ENCODE assay signal across 8 mouse cellular contexts in the genomic region with DNA sequence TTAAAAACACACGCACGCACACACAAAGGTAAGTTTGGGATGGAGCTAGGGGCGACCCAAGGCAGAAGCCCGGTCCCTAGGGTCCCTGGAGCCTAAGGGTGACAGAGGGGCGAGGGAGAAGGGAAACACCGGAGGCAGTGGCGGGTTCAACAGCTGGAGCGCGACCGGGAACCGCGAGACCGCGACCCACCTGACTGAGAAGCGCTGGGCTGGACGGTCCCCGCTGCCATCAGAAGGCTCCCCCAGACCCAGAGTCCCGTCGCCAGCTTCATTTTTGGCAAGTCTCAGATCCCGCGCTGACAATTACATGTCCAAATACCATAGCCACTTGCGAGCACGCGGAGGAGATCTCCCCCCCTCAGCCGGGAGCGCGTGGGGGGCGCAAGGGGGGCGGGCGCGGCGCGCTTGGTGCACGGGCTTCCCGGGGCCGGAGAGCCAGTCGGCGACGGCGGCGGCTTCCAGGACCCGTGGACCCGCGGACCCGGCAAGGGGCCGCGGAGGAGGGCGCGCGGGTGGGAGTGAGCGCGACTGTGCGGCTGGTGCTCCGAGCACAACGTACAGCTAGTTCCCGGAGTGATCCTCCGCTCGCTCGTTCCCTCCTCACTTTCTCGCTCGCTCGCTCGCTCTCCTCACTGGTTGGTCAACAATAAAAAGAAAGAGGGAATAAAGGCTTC. TPM values are rescaled to one million over a fixed set of nuclear protein-coding genes. Genes with fewer than 3 reads are reported as not detected.
DNase-seq lines count a peak whose midpoint lies in the region; ATAC-seq and TF ChIP-seq lines count a peak whose summit lies in the region.

A gene (minus strand): TSS at position 575 of the 674 bp plus-strand sequence.

- no peaks in the 10 kb centered on the region for H3K9me3 ChIP-seq in megakaryocyte, embryonic 14.5 days
- H3K9me3 ChIP-seq in heart, postnatal 0 days (replicated peaks; ENCODE audit: control insufficient read depth, low read length), result no peaks in the 10 kb centered on the region
- no peaks in the 10 kb centered on the region for H3K9me3 ChIP-seq in liver, postnatal 0 days (ENCODE audit: low read length)

- WGBS in heart, postnatal 0 days, result under 1% methylated on average over 53 of the region's 63 CpGs
- 1% methylated on average over 56 of the region's 63 CpGs for WGBS in liver, postnatal 0 days (ENCODE audit: insufficient replicate concordance)

- H3K4me3 ChIP-seq in megakaryocyte, embryonic 14.5 days (replicated peaks), result peak within 1 kb of the TSS; percentile 91
- peak within 1 kb of the TSS; percentile 65 for H3K4me3 ChIP-seq in heart, postnatal 0 days (ENCODE audit: low read depth, low read length)
- peak within 1 kb of the TSS; percentile 47 for H3K4me3 ChIP-seq in liver, postnatal 0 days (ENCODE audit: low read depth, low read length)

- no peak for TF ChIP-seq EP300 in heart, postnatal 0 days (IDR thresholded peaks at IDR 0.05; ENCODE audit: low read depth)
- no peak for TF ChIP-seq EP300 in liver, postnatal 0 days (IDR thresholded peaks at IDR 0.05; ENCODE audit: low read depth)

- peaks cover 27% of the 10 kb centered on the region for H3K4me1 ChIP-seq in megakaryocyte, embryonic 14.5 days
- H3K4me1 ChIP-seq in heart, postnatal 0 days (ENCODE audit: control insufficient read depth, insufficient read depth), result 0 out of 2 replicates have a peak, but pooled peaks cover 5% of the 10 kb centered on the region
- peaks cover 24% of the 10 kb centered on the region; the same call in 1 of the 2 replicates for H3K4me1 ChIP-seq in liver, postnatal 0 days (ENCODE audit: insufficient read depth)

- H3K4me2 ChIP-seq in heart, postnatal 0 days (ENCODE audit: low read depth, low read length), result peak within 1 kb of the TSS; percentile 76
- H3K4me2 ChIP-seq in liver, postnatal 0 days (ENCODE audit: low read depth, low read length), result peak within 1 kb of the TSS; percentile 79

- H3K27me3 ChIP-seq in megakaryocyte, embryonic 14.5 days (replicated peaks), result peaks cover 58% of the 10 kb centered on the region
- no peaks in the 10 kb centered on the region for H3K27me3 ChIP-seq in heart, postnatal 0 days (ENCODE audit: control insufficient read depth, insufficient read depth, low read length)
- peaks cover 55% of the 10 kb centered on the region for H3K27me3 ChIP-seq in liver, postnatal 0 days (ENCODE audit: insufficient read depth, low read length)

- peak within 1 kb of the TSS; percentile 98 for H3K27ac ChIP-seq in heart, postnatal 0 days (ENCODE audit: low read depth)
- H3K27ac ChIP-seq in liver, postnatal 0 days (ENCODE audit: low read depth), result no peak within 1 kb of the TSS

- DNase-seq in embryo, embryonic 9.5 days (ENCODE audit: extremely low spot score), result peak; percentile 45
- DNase-seq in heart, postnatal 0 days (ENCODE audit: low spot score), result no peak
- DNase-seq in kidney, postnatal 25 days, result peak; percentile 14 to 54
- no peak for DNase-seq in liver, postnatal 0 days
- peak; percentile 37 to 44 for DNase-seq in right cerebral cortex, postnatal 10 days (ENCODE audit: low spot score in 2 of 2)
- DNase-seq in T-cell, adult 2 months (ENCODE audit: low spot score), result no peak

- TF ChIP-seq CTCF in heart, postnatal 0 days (IDR thresholded peaks at IDR 0.05; ENCODE audit: low read depth), result no peak
- no peak for TF ChIP-seq CTCF in liver, postnatal 0 days (IDR thresholded peaks at IDR 0.05; ENCODE audit: low read depth)

- H3K9ac ChIP-seq in heart, postnatal 0 days (replicated peaks; ENCODE audit: low read depth, low read length), result peak within 1 kb of the TSS; percentile 80
- no peak within 1 kb of the TSS for H3K9ac ChIP-seq in liver, postnatal 0 days (replicated peaks)

- no peak for ATAC-seq in megakaryocyte, adult 5-6 weeks (ENCODE audit: poor library complexity, severe bottlenecking)
- ATAC-seq in heart, postnatal 0 days (ENCODE audit: insufficient read depth, low read depth), result peak; percentile 13
- no peak for ATAC-seq in liver, postnatal 0 days

- no peaks in the 10 kb centered on the region for H3K36me3 ChIP-seq in megakaryocyte, embryonic 14.5 days (replicated peaks; ENCODE audit: low read length)
- no peaks in the 10 kb centered on the region for H3K36me3 ChIP-seq in heart, postnatal 0 days (replicated peaks; ENCODE audit: control insufficient read depth, insufficient read depth, low read length)
- H3K36me3 ChIP-seq in liver, postnatal 0 days (replicated peaks; ENCODE audit: insufficient read depth, low read length), result no peaks in the 10 kb centered on the region

RNA-seq across cellular contexts. Expression of the gene that starts here (rescaled TPM):
- not detected in 2 replicates for polyA plus RNA-seq in megakaryocyte, embryonic 14.5 days (2012; ENCODE audit: insufficient read depth, low replicate concordance)
- total RNA-seq in megakaryocyte, adult 5-6 weeks (2015), result not detected in 2 replicates
- not detected in 2 replicates for total RNA-seq in megakaryocyte, adult 5-6 weeks (2017)
- 18.0 and 20.0 TPM in 2 replicates for total RNA-seq in heart, postnatal 0 days (2014; rRNA removed; ENCODE audit: low replicate concordance)
- polyA plus RNA-seq in heart, postnatal 0 days (2015; fragmentation: Nextera tagmentation; extraction: Ambion mirVana), result 3.0 and 3.8 TPM in 2 replicates
- polyA plus RNA-seq in liver, postnatal 0 days (2015; fragmentation: Nextera tagmentation; extraction: Ambion mirVana), result 0.04 and 0.06 TPM in 2 replicates

Comparison
In these comparisons a context has a peak if more than half of its experiments do, and no peak if none do; other contexts are left out.
1. RNA of the gene that starts here (total RNA-seq): 18.0 to 20.0 TPM in heart, postnatal 0 days; not detected in megakaryocyte, adult 5-6 weeks; every median in the first group is over 10 times any median in the second.
2. DNase-seq: peak in embryo, embryonic 9.5 days (single experiment), kidney, postnatal 25 days (2 of 2) and right cerebral cortex, postnatal 10 days (2 of 2); none in heart, postnatal 0 days (single experiment), liver, postnatal 0 days (single experiment) and T-cell, adult 2 months (single experiment).
3. Peak in every context shown above with its lines, with median percentiles within 50 percentile points of each other: H3K4me3 ChIP-seq.